Mouse (Mus musculus) lung, adult 18-20 months (tissue): ENCODE data around the gene Atp8b5.

Experiments used
- DNase-seq, 2 experiments: peaks; one replicate each; pipeline ENCODE4 v3.0.0; 2022; ENCODE audit warnings: mixed read lengths in 2 of 2

Atp8b5 gene

GRCm38 (mm10) chr4:43384083-43384460, 117.1 kb downstream of the Atp8b5 start:
- DNase-seq: no peak

- DNase-seq: no peak
Observed at GRCm38 (mm10) chr4:43384541-43384940, 117.6 kb downstream of the Atp8b5 start.

GRCm38 (mm10) chr4:43386932-43387331, 120.0 kb downstream of the Atp8b5 start:
- DNase-seq: no peak

- no peak for DNase-seq
Observed at GRCm38 (mm10) chr4:43389390-43389789, 122.4 kb downstream of the Atp8b5 start.

GRCm38 (mm10) chr4:43389845-43390440, 123.0 kb downstream of the Atp8b5 start:
- peak; percentile 44 to 70 for DNase-seq

- DNase-seq: no peak
Observed at GRCm38 (mm10) chr4:43391521-43392050, 124.6 kb downstream of the Atp8b5 start.

- DNase-seq: peak; percentile 92 to 94
Observed at GRCm38 (mm10) chr4:43394345-43394891, 127.5 kb downstream of the Atp8b5 start.

- DNase-seq: no peak
Observed at GRCm38 (mm10) chr4:43395147-43395546, 128.2 kb downstream of the Atp8b5 start.

GRCm38 (mm10) chr4:43395836-43396235, 128.9 kb downstream of the Atp8b5 start:
- DNase-seq: no peak

- DNase-seq: no peak
Observed at GRCm38 (mm10) chr4:43396381-43396780, 129.4 kb downstream of the Atp8b5 start.

- DNase-seq: no peak
Observed at GRCm38 (mm10) chr4:43398014-43398413, 131.1 kb downstream of the Atp8b5 start.

GRCm38 (mm10) chr4:43398829-43399331, 131.9 kb downstream of the Atp8b5 start:
- DNase-seq: peak; percentile 83 to 88

GRCm38 (mm10) chr4:43399391-43400131, 132.6 kb downstream of the Atp8b5 start:
- DNase-seq: peak; percentile 72 to 86

- DNase-seq: no peak
Observed at GRCm38 (mm10) chr4:43400976-43401375, 134.0 kb downstream of the Atp8b5 start.

GRCm38 (mm10) chr4:43401486-43401885, 134.5 kb downstream of the Atp8b5 start:
- DNase-seq: no peak

GRCm38 (mm10) chr4:43402212-43402611, 135.3 kb downstream of the Atp8b5 start:
- DNase-seq: no peak

GRCm38 (mm10) chr4:43404697-43405096, 137.7 kb downstream of the Atp8b5 start:
- DNase-seq: no peak

GRCm38 (mm10) chr4:43406162-43406971, 139.4 kb downstream of the Atp8b5 start:
- DNase-seq: peak; percentile 88 to 93

GRCm38 (mm10) chr4:43407071-43407920, 140.3 kb downstream of the Atp8b5 start:
- no peak for DNase-seq

- no peak for DNase-seq
Observed at GRCm38 (mm10) chr4:43414761-43415160, 147.8 kb downstream of the Atp8b5 start.

- no peak for DNase-seq
Observed at GRCm38 (mm10) chr4:43415221-43416070, 148.5 kb downstream of the Atp8b5 start.
